Mouse (Mus musculus) spleen, adult 2 months (tissue): ENCODE results near the gene Tmco3.

ENCODE experiments used
- CTCF ChIP-seq: fragments of 200-500 bp; IDR thresholded peaks from 2 replicates; pipeline ENCODE4 v1.5.1; 2011; ENCODE audit warnings: mild to moderate bottlenecking, inconsistent platforms; ENCODE audit not compliant: insufficient read depth, insufficient read length, insufficient replicate concordance; ENCODE audit errors: extremely low read depth
- POLR2A ChIP-seq: fragments of 200-500 bp; IDR thresholded peaks from 2 replicates; pipeline ENCODE4 v1.6.1; 2011; ENCODE audit warnings: low read depth, low read length, inconsistent platforms

DNA sequence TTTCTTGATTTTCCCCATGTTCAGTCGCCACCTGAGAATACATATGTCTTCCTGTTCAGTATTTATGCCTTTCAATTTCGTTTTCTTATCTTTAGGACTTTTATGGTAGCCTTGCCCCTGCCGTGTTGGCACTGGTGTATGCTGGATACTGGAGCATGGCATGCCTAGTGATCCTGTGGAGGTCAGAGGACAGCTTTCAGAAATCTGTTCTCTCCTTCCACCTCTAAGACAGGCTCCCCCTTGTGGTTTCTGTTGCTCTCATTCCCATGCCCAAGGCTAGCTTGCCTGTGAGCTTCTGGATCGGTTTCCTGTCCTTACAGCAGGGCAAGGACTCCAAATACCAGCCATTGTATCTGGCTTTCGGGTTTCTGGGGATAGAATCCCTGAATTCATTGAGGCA lies 38.6 kb downstream of the Tmco3 start:
- TF ChIP-seq POLR2A (no peak), CTCF (no peak)
